Mouse (Mus musculus) CH12.LX (cell line): ENCODE results near the gene Hopx. TPM values are rescaled to one million over a fixed set of nuclear protein-coding genes. Genes with fewer than 3 reads are reported as not detected.
A peak's percentile ranks its signal among the peaks of the same experiment; 100 is the strongest.

Experiments used
- DNase-seq: peaks from one replicate; pipeline ENCODE4 v3.0.0-alpha.2; 2013; ENCODE audit errors: extremely low read depth
- H3K27ac ChIP-seq: 2 replicates; pipeline ENCODE4 v1.5.1; 2012; ENCODE audit warnings: low read depth, mild to moderate bottlenecking, control low read depth, moderate library complexity; ENCODE audit not compliant: insufficient read depth
- H3K27me3 ChIP-seq: replicated peaks from 2 replicates; pipeline ENCODE3; 2012; ENCODE audit warnings: inconsistent platforms
- H3K36me3 ChIP-seq, 2 experiments: replicated peaks in 1 of 2; 2 replicates each; pipeline versions ENCODE3 to v1.6.1; 2012; ENCODE audit warnings: inconsistent platforms in 1 of 2, low read length in 1 of 2, mild to moderate bottlenecking in 1 of 2, mixed read lengths in 1 of 2, moderate library complexity in 1 of 2; ENCODE audit not compliant: control insufficient read depth in 1 of 2, insufficient read depth in 1 of 2
- H3K4me1 ChIP-seq, 2 experiments: 2 replicates each; pipeline ENCODE4 v1.6.1; 2012; ENCODE audit warnings: inconsistent platforms in 1 of 2, moderate library complexity in 1 of 2; ENCODE audit not compliant: insufficient read depth in 2 of 2, control insufficient read depth in 1 of 2
- H3K4me2 ChIP-seq: 2 replicates; pipeline ENCODE4 v1.6.1; 2012; ENCODE audit warnings: low read depth, mild to moderate bottlenecking, control low read depth; ENCODE audit not compliant: poor library complexity, insufficient read depth, severe bottlenecking
- H3K4me3 ChIP-seq, 3 experiments: fragments of 150-350 bp in 1 of 3; sonication (generic) in 1 of 3; replicated peaks in 1 of 3; 2 replicates each; pipeline versions ENCODE3 to v1.5.1; 2011 to 2012; ENCODE audit warnings: low read depth in 2 of 3, low read length in 2 of 3, mild to moderate bottlenecking in 2 of 3, moderate library complexity in 2 of 3, control low read depth in 1 of 3, improper control_type of control experiment in 1 of 3, inconsistent platforms in 1 of 3, mixed read lengths in 1 of 3; ENCODE audit not compliant: poor library complexity in 1 of 3
- H3K79me2 ChIP-seq: replicated peaks from 2 replicates; pipeline ENCODE4 v1.6.1; 2012; ENCODE audit warnings: mild to moderate bottlenecking, moderate library complexity; ENCODE audit not compliant: control insufficient read depth, poor library complexity, insufficient read depth, severe bottlenecking; ENCODE audit errors: extremely low read depth
- H3K9ac ChIP-seq: 2 replicates; pipeline ENCODE4 v1.6.1; 2012; ENCODE audit warnings: low read depth, mild to moderate bottlenecking, control low read depth, moderate library complexity; ENCODE audit not compliant: insufficient read depth
- H3K9me3 ChIP-seq: replicated peaks from 2 replicates; pipeline ENCODE3; 2012; ENCODE audit warnings: low read length, inconsistent platforms, mixed read lengths
- BHLHE40 ChIP-seq: IDR thresholded peaks from 2 replicates; pipeline ENCODE4 v1.6.1; 2011; ENCODE audit warnings: mild to moderate bottlenecking, low read depth, low read length, improper control_type of control experiment
- CHD1 ChIP-seq: IDR thresholded peaks from 2 replicates; pipeline ENCODE4 v1.6.1; 2012; ENCODE audit warnings: low read depth, low read length, improper control_type of control experiment, inconsistent platforms
- CHD2 ChIP-seq: IDR thresholded peaks from 2 replicates; pipeline ENCODE4 v1.6.1; 2011; ENCODE audit warnings: low read length, improper control_type of control experiment
- CTCF ChIP-seq, 2 experiments: IDR thresholded peaks in 1 of 2; conservative IDR thresholded peaks in 1 of 2; 2 replicates each; pipeline ENCODE4 v1.5.1; 2011 to 2012; ENCODE audit warnings: low read depth in 2 of 2, low read length in 2 of 2, improper control_type of control experiment in 1 of 2, inconsistent platforms in 1 of 2, mild to moderate bottlenecking in 1 of 2, moderate library complexity in 1 of 2
- E2F4 ChIP-seq: IDR thresholded peaks from 2 replicates; pipeline ENCODE4 v1.6.1; 2011; ENCODE audit warnings: low read depth, low read length, improper control_type of control experiment; ENCODE audit not compliant: insufficient replicate concordance
- ELF1 ChIP-seq: IDR thresholded peaks from 2 replicates; pipeline ENCODE4 v1.6.1; 2014; ENCODE audit warnings: low read depth, mild to moderate bottlenecking, inconsistent platforms, low read length, improper control_type of control experiment
- ETS1 ChIP-seq: conservative IDR thresholded peaks from 2 replicates; pipeline ENCODE4 v1.6.1; 2012; ENCODE audit warnings: low read depth, mild to moderate bottlenecking, inconsistent platforms, low read length, improper control_type of control experiment, moderate library complexity
- JUN ChIP-seq: IDR thresholded peaks from 2 replicates; pipeline ENCODE4 v1.6.1; 2011; ENCODE audit warnings: low read depth, mild to moderate bottlenecking, low read length, improper control_type of control experiment, moderate library complexity; ENCODE audit not compliant: insufficient read depth
- JUND ChIP-seq: conservative IDR thresholded peaks from 2 replicates; pipeline ENCODE4 v1.6.1; 2011; ENCODE audit warnings: low read depth, low read length, improper control_type of control experiment
- MAX ChIP-seq: IDR thresholded peaks from 2 replicates; pipeline ENCODE4 v1.6.1; 2011; ENCODE audit warnings: low read length, improper control_type of control experiment
- MAZ ChIP-seq: IDR thresholded peaks from 2 replicates; pipeline ENCODE4 v1.6.1; 2012; ENCODE audit warnings: low read depth, mild to moderate bottlenecking, inconsistent platforms, low read length, improper control_type of control experiment, moderate library complexity
- MEF2A ChIP-seq: IDR thresholded peaks from 2 replicates; pipeline ENCODE4 v1.6.1; 2014; ENCODE audit warnings: low read depth, mild to moderate bottlenecking, inconsistent platforms, low read length, improper control_type of control experiment, borderline replicate concordance
- MXI1 ChIP-seq: IDR thresholded peaks from 2 replicates; pipeline ENCODE4 v1.6.1; 2011; ENCODE audit warnings: mild to moderate bottlenecking, low read depth, low read length, improper control_type of control experiment
- NELFE ChIP-seq: IDR thresholded peaks from 2 replicates; pipeline ENCODE4 v1.6.1; 2011; ENCODE audit warnings: low read depth, low read length, improper control_type of control experiment
- NRF1 ChIP-seq: IDR thresholded peaks from 2 replicates; pipeline ENCODE4 v1.6.1; 2014; ENCODE audit warnings: low read depth, mild to moderate bottlenecking, inconsistent platforms, low read length, improper control_type of control experiment, moderate library complexity
- POLR2AphosphoS2 ChIP-seq: IDR thresholded peaks from 2 replicates; pipeline ENCODE4 v1.6.1; 2011; ENCODE audit warnings: low read depth, low read length, improper control_type of control experiment
- RCOR1 ChIP-seq: conservative IDR thresholded peaks from 2 replicates; pipeline ENCODE4 v1.6.1; 2012; ENCODE audit warnings: low read depth, mild to moderate bottlenecking, inconsistent platforms, low read length, improper control_type of control experiment
- SIN3A ChIP-seq: IDR thresholded peaks from 2 replicates; pipeline ENCODE4 v1.6.1; 2012; ENCODE audit warnings: low read length, improper control_type of control experiment, inconsistent platforms
- TCF12 ChIP-seq: IDR thresholded peaks from 2 replicates; pipeline ENCODE4 v1.6.1; 2014; ENCODE audit warnings: low read depth, mild to moderate bottlenecking, inconsistent platforms, low read length, improper control_type of control experiment
- UBTF ChIP-seq: IDR thresholded peaks from 2 replicates; pipeline ENCODE4 v1.6.1; 2012; ENCODE audit warnings: low read depth, mild to moderate bottlenecking, inconsistent platforms, low read length, improper control_type of control experiment, moderate library complexity
- USF2 ChIP-seq: conservative IDR thresholded peaks from 2 replicates; pipeline ENCODE4 v1.6.1; 2011; ENCODE audit warnings: low read depth, low read length, improper control_type of control experiment
- ZKSCAN1 ChIP-seq: IDR thresholded peaks from 2 replicates; pipeline ENCODE4 v1.6.1; 2012; ENCODE audit warnings: low read depth, inconsistent platforms, low read length, improper control_type of control experiment, borderline replicate concordance
- dilution Hi-C: fragments of 300-500 bp; cut with MboI; formaldehyde crosslinking; loops from 2 replicates; pipeline ENCODE4 v1.14.3; 2020; ENCODE audit warnings: low sequenced_read_pairs; ENCODE audit not compliant: extremely low pct_unique_long_range_greater_than_20kb, extremely low pct_ligation_motif_present
- in situ Hi-C: fragments of 300-500 bp; cut with MboI; formaldehyde crosslinking; loops from 3 replicates; pipeline ENCODE4 v1.14.3; 2019; ENCODE audit warnings: low sequenced_read_pairs, low pct_ligation_motif_present, low pct_unique_long_range_greater_than_20kb, mixed read lengths
- polyA plus RNA-seq: library from polyadenylated mRNA; unstranded; fragments of >175 nt; gene quantifications from 2 replicates; pipeline ENCODE4 v1.2.1, GENCODE M21; 2012; ENCODE audit warnings: low read depth; ENCODE audit not compliant: insufficient read length
- total RNA-seq, 2 experiments: library from RNA; depleted of rRNA; stranded (reverse); fragments of 300-350 nt in 1 of 2; fragments of >200 nt in 1 of 2; gene quantifications; 2 replicates each; pipeline ENCODE4 v1.2.3; 2012 to 2014

Gene Hopx
- total and polyA plus RNA-seq, 3 experiments = 15.1 to 26.4 (median 20.0) TPM

GRCm38 (mm10) chr5:77143076-77143475 lies 28.2 kb upstream of the Hopx start:
- Histone ChIP-seq H3K4me2 (no peak overlapping the region), H3K27me3 (no peaks in the 10 kb centered on the region), H3K9ac (no peak overlapping the region), H3K4me1 (peaks cover 23 to 49% of the 10 kb centered on the region in 2 experiments), H3K4me3 (no peak overlapping the region), H3K27ac (no peak overlapping the region), H3K9me3 (no peaks in the 10 kb centered on the region), H3K79me2 (no peaks in the 10 kb centered on the region), H3K36me3 (no peaks in the 10 kb centered on the region)
- dilution Hi-C loops (no loop called here), in situ Hi-C loops (no loop called here)
- DNase-seq = no peak
- TF ChIP-seq CTCF (conservative IDR thresholded peaks at IDR 0.05 in 1 of 2, IDR thresholded peaks at IDR 0.05 in 1 of 2; ENCODE audit: low read depth in 2 of 2, low read length in 2 of 2) = no peak
- TF ChIP-seq ETS1 = no peak
- no peak for TF ChIP-seq NRF1
- TF ChIP-seq TCF12 = no peak
- TF ChIP-seq USF2 = no peak
- no peak for TF ChIP-seq MAZ
- no peak for TF ChIP-seq CHD2
- no peak for TF ChIP-seq JUN
- TF ChIP-seq MAX = no peak
- no peak for TF ChIP-seq BHLHE40
- no peak for TF ChIP-seq MXI1
- TF ChIP-seq, all 38 proteins: peak for 0

- no peak overlapping the region for H3K4me2 ChIP-seq
- in situ Hi-C loops = no loop called here
Measured at GRCm38 (mm10) chr5:77141336-77141735, 26.4 kb upstream of the Hopx start.

DNA sequence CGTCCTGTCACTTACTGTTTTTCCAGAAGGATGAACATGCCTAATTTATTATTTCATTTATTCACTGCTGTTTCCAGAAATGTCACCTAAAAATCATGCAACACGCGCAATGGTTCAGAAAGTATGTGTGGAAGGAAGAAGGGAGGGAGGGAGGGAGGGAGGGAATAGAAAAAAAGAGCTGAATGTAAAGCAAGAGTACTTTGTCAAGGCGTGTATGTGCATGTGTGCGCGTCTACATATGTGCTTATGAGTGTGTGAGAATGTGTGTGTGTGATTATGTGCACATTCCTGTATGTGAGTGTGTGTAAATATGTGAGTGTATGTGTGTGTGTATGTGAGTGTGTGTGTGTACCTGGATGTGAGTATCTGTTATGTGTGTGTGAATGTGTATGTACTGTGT lies 25.9 kb upstream of the Hopx start:
- Histone ChIP-seq H3K9ac (peak overlapping the region; percentile 71), H3K9me3 (no peaks in the 10 kb centered on the region), H3K27me3 (no peaks in the 10 kb centered on the region), H3K36me3 (no peaks in the 10 kb centered on the region), H3K4me3 (peak overlapping the region in 1 of 3 experiments; percentile 56)
- dilution Hi-C loops = no loop called here
- in situ Hi-C loops = no loop called here
- no peak for TF ChIP-seq ETS1
- no peak for TF ChIP-seq UBTF
- no peak for TF ChIP-seq CHD1
- TF ChIP-seq NRF1 = no peak
- no peak for TF ChIP-seq ELF1
- no peak for TF ChIP-seq CHD2
- no peak for TF ChIP-seq E2F4
- TF ChIP-seq ZKSCAN1 = no peak
- TF ChIP-seq RCOR1 = no peak
- no peak for TF ChIP-seq MEF2A
- no peak for TF ChIP-seq NELFE
- TF ChIP-seq JUND = no peak
- TF ChIP-seq, all 38 proteins: peak for 0
- DNase-seq = no peak
- Histone ChIP-seq H3K79me2 (no peaks in the 10 kb centered on the region), H3K4me2 (peak overlapping the region; percentile 89), H3K4me1 (peaks cover 27 to 64% of the 10 kb centered on the region in 2 experiments), H3K27ac (no peak overlapping the region)

More at GRCm38 (mm10) chr5:77141336-77141735, 26.4 kb upstream of the Hopx start:
- no peaks in the 10 kb centered on the region for H3K79me2 ChIP-seq
- no peak overlapping the region for H3K4me3 ChIP-seq
- no peaks in the 10 kb centered on the region for H3K27me3 ChIP-seq
- peaks cover 27 to 62% of the 10 kb centered on the region in 2 experiments for H3K4me1 ChIP-seq
- no peak overlapping the region for H3K27ac ChIP-seq
- H3K36me3 ChIP-seq = no peaks in the 10 kb centered on the region
- dilution Hi-C loops = no loop called here
- no peak for DNase-seq
- no peak overlapping the region for H3K9ac ChIP-seq
- TF ChIP-seq JUN (no peak), MXI1 (no peak), SIN3A (no peak), POLR2AphosphoS2 (no peak)
- H3K9me3 ChIP-seq = no peaks in the 10 kb centered on the region
